Comparison of ENCODE assay signal across 15 mouse cellular contexts in the genomic region with DNA sequence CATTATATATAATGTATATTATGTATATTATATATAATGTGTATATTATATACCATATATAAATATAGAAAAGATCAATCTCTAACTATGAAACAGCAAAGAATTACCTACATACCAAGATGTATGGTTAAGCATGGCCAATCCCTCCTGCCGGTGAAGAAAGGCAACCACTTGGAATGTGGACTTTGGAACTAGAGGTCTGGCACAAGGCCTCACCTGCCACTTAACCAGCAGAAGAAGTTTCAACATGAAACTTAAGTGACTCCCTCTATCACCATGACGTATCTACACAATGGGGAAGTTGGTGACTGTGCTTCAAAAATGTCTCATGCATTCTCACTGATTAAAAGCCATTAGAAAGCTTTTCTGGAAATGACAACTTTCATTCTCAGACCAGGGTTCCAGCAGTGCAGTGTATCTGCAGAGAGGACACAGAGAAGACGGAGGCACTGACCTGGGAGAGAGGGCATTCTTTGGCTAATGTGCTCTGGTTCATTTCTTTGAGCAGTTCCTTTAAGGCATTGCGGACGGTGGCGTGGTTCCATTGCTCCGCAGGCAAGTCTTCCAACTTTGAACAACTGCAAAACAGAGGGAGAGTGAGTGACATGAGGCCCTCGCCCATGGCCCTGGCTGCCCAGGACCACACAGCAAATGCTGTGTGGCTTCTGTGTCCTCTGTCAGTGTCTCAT.
A peak's percentile ranks its signal among the peaks of the same experiment; 100 is the strongest.
DNase-seq lines count a peak whose midpoint lies in the region; ATAC-seq and TF ChIP-seq lines count a peak whose summit lies in the region.
"Had no signal": no experiment of that assay in that cellular context is flagged by ENCODE, and none has a peak within 500 bp of the region (broad histone marks: within the 10 kb centered on the region; RNA-seq: fewer than 3 reads in every experiment).

No protein-coding gene starts in this region.

- peak; percentile 83 for ATAC-seq in intestine, postnatal 0 days
- ATAC-seq: forebrain, embryonic 14.5 days had no signal

- H3K36me3 ChIP-seq in intestine, postnatal 0 days (ENCODE audit: control insufficient read depth, insufficient read depth): no peaks in the 10 kb centered on the region
- H3K36me3 ChIP-seq: limb, embryonic 13.5 days had no signal

- H3K9ac ChIP-seq in intestine, postnatal 0 days (ENCODE audit: low read depth, low read length): no peak overlapping the region
- H3K9ac ChIP-seq: limb, embryonic 13.5 days; liver, embryonic 14.5 days had no signal

- no peaks in the 10 kb centered on the region for H3K27me3 ChIP-seq in intestine, postnatal 0 days (replicated peaks; ENCODE audit: control insufficient read depth, insufficient read depth, low read length)
- H3K27me3 ChIP-seq: limb, embryonic 13.5 days had no signal

- no peaks in the 10 kb centered on the region for H3K4me1 ChIP-seq in intestine, postnatal 0 days (replicated peaks; ENCODE audit: control insufficient read depth, insufficient read depth, low read length)

- DNase-seq in kidney, adult 9 months: peak; percentile 76
- DNase-seq in lung, adult 18-20 months: peak; percentile 64 to 73
- DNase-seq in lung, postnatal 4 days: peak; percentile 48 to 60
- no peak for DNase-seq in B cell, adult 2 months
- DNase-seq in layer of hippocampus, adult 18-20 months (ENCODE audit: low spot score in 2 of 2): no peak
- no peak for DNase-seq in cerebellum, postnatal 36 days
- DNase-seq: adrenal gland, adult 2 months; cerebellum, postnatal 14 days; gastrocnemius, postnatal 10 days had no signal

- peak; percentile 44 for TF ChIP-seq CTCF in intestine, postnatal 0 days (IDR thresholded peaks at IDR 0.05; ENCODE audit: low read depth)

- H3K4me2 ChIP-seq in intestine, postnatal 0 days (replicated peaks; ENCODE audit: low read depth): no peak overlapping the region
- H3K4me2 ChIP-seq: limb, embryonic 13.5 days had no signal

- no peaks in the 10 kb centered on the region for H3K9me3 ChIP-seq in intestine, postnatal 0 days (ENCODE audit: control insufficient read depth)
- H3K9me3 ChIP-seq: embryonic facial prominence, embryonic 10.5 days; hindbrain, embryonic 10.5 days; limb, embryonic 13.5 days had no signal

- no peak overlapping the region for H3K27ac ChIP-seq in intestine, postnatal 0 days (ENCODE audit: low read depth, low read length)
- H3K27ac ChIP-seq: embryonic facial prominence, embryonic 10.5 days; hindbrain, embryonic 10.5 days; limb, embryonic 13.5 days; liver, embryonic 14.5 days had no signal

- 71% methylated on average over 8 of the region's 8 CpGs for WGBS in intestine, postnatal 0 days

- H3K4me3 ChIP-seq in intestine, postnatal 0 days (ENCODE audit: low read depth, low read length): no peak overlapping the region
- H3K4me3 ChIP-seq: embryonic facial prominence, embryonic 10.5 days; hindbrain, embryonic 10.5 days; limb, embryonic 13.5 days had no signal

Comparison
In these comparisons a context has a peak if more than half of its experiments do, and no peak if none do; other contexts are left out.
1. DNase-seq: peak in kidney, adult 9 months (single experiment), lung, adult 18-20 months (2 of 2) and lung, postnatal 4 days (2 of 2); none in B cell, adult 2 months (0 of 2), layer of hippocampus, adult 18-20 months (0 of 2) and cerebellum, postnatal 36 days (0 of 2).